Mouse (Mus musculus) kidney, adult 2 months (tissue): ENCODE measurements around the gene Parp9. TPM values are rescaled to one million over a fixed set of nuclear protein-coding genes. Genes with fewer than 3 reads are reported as not detected.
"Not testable (repeated sequence)": the region's sequence is repeated elsewhere in the genome, so short reads cannot be mapped to it uniquely, and the experiment has no call there.

Experiments used
- DNase-seq: peaks from one replicate; pipeline ENCODE4 v3.0.0; 2021
- H3K27ac ChIP-seq: fragments of 200-500 bp; 2 replicates; pipeline ENCODE4 v1.5.1; 2012; ENCODE audit warnings: low read depth, low read length, control low read depth, inconsistent platforms; ENCODE audit not compliant: insufficient read depth
- H3K27me3 ChIP-seq: fragments of 200-500 bp; replicated peaks from 2 replicates; pipeline ENCODE4 v1.6.1; 2012; ENCODE audit warnings: mild to moderate bottlenecking, moderate library complexity, low read length, inconsistent platforms; ENCODE audit not compliant: control insufficient read depth, insufficient read depth
- H3K36me3 ChIP-seq: fragments of 200-500 bp; 2 replicates; pipeline ENCODE4 v1.6.1; 2012; ENCODE audit warnings: mild to moderate bottlenecking, moderate library complexity, low read length, inconsistent platforms; ENCODE audit not compliant: control insufficient read depth, insufficient read depth
- H3K4me1 ChIP-seq: fragments of 200-500 bp; 2 replicates; pipeline ENCODE4 v1.6.1; 2011; ENCODE audit warnings: low read length; ENCODE audit not compliant: control insufficient read depth, insufficient read depth
- H3K4me3 ChIP-seq: fragments of 200-500 bp; 2 replicates; pipeline ENCODE4 v1.5.1; 2011; ENCODE audit warnings: mild to moderate bottlenecking, low read depth, low read length, control low read depth; ENCODE audit not compliant: insufficient read depth
- CTCF ChIP-seq: fragments of 200-500 bp; conservative IDR thresholded peaks from 2 replicates; pipeline ENCODE4 v1.5.1; 2011; ENCODE audit warnings: low read depth, mild to moderate bottlenecking, control low read depth, low read length, moderate library complexity, mixed read lengths; ENCODE audit not compliant: insufficient read depth, insufficient read length
- POLR2A ChIP-seq: fragments of 200-500 bp; IDR thresholded peaks from one replicate; pipeline ENCODE4 v1.6.1; 2011; ENCODE audit warnings: low read depth, low read length, control low read depth
- WGBS: fragments of 180-500 bp; shearing (Covaris S2); methylation state at CpG from one replicate; pipeline ENCODE4 v1.1.7; 2018; 5-methylcytosine and 5-hydroxymethylcytosine counted together
- polyA plus RNA-seq: library from polyadenylated mRNA; depleted of rRNA; stranded (reverse); fragments of >200 nt; gene quantifications from 2 replicates; pipeline ENCODE4 v1.2.3, GENCODE M21; 2012; rRNA removed

The Parp9 gene
- polyA plus RNA-seq, 1 experiment, result 8.0 TPM

- TF ChIP-seq POLR2A (no peak), CTCF (no peak)
- H3K4me1 ChIP-seq, result no peaks in the 10 kb centered on the region
- H3K36me3 ChIP-seq, result no peaks in the 10 kb centered on the region
- no peaks in the 10 kb centered on the region for H3K27me3 ChIP-seq
- no peak overlapping the region for H3K27ac ChIP-seq
- H3K4me3 ChIP-seq, result no peak overlapping the region
- DNase-seq, result no peak
- WGBS, result 83% methylated on average over 3 of the region's 3 CpGs
Measured at GRCm38 (mm10) chr16:35993316-35993715, 55.0 kb downstream of the Parp9 start.

DNA sequence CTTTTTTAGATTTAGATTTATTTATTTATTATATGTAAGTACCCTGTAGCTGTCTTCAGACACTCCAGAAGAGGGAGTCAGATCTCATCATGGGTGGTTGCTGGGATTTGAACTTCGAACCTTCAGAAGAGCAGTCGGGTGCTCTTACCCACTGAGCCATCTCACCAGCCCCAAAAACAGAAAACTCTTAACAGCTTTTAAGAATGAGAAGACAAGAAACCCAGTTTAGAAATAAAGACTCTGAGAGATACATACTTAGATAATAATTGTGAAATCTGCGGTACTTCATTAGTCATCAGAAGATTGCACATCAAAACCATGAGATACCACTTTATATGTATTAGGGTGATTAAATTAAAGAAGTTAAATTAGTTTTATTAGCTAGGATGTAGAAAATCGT is 60.6 kb downstream of the Parp9 start:
- DNase-seq, H3K4me3 ChIP-seq, H3K27me3 ChIP-seq, H3K27ac ChIP-seq, H3K4me1 ChIP-seq, H3K36me3 ChIP-seq: not testable (repeated sequence)
- WGBS, result 87% methylated on average over 4 of the region's 4 CpGs

- H3K36me3 ChIP-seq, result no peaks in the 10 kb centered on the region; the same call in 1 of the 2 replicates
- TF ChIP-seq POLR2A (no peak), CTCF (no peak)
- 93% methylated on average over 3 of the region's 3 CpGs for WGBS
- no peaks in the 10 kb centered on the region for H3K4me1 ChIP-seq
- H3K27me3 ChIP-seq, result no peaks in the 10 kb centered on the region
- DNase-seq, result no peak
- no peak overlapping the region for H3K27ac ChIP-seq
- H3K4me3 ChIP-seq, result no peak overlapping the region
Measured at GRCm38 (mm10) chr16:36008396-36008795, 70.1 kb downstream of the Parp9 start.

GRCm38 (mm10) chr16:36016335-36016734 is 78.1 kb downstream of the Parp9 start:
- WGBS, result 100% methylated on average over 1 of the region's 1 CpGs
- TF ChIP-seq CTCF, result no peak
- H3K27ac ChIP-seq, result no peak overlapping the region
- H3K4me3 ChIP-seq, result no peak overlapping the region
- no peak for DNase-seq
- no peaks in the 10 kb centered on the region for H3K4me1 ChIP-seq
- H3K36me3 ChIP-seq, result peaks cover 4% of the 10 kb centered on the region; the same call in 1 of the 2 replicates
- H3K27me3 ChIP-seq, result no peaks in the 10 kb centered on the region

Other genes starting within 250 kb of the Parp9 start
- 33.3 and 35.1 TPM in 2 replicates for gene Dirc2, start 169.1 kb upstream of the Parp9 start, polyA plus RNA-seq
- gene Hspbap1, start 168.1 kb upstream of the Parp9 start, polyA plus RNA-seq, result 6.2 and 7.0 TPM in 2 replicates
- 3.8 and 5.3 TPM in 2 replicates for gene Parp14, start 66.9 kb upstream of the Parp9 start, polyA plus RNA-seq
- 4.2 and 5.4 TPM in 2 replicates for gene Dtx3l, start 681 bp downstream of the Parp9 start, polyA plus RNA-seq
- 6.2 and 7.3 TPM in 2 replicates for gene Kpna1, start 40.3 kb downstream of the Parp9 start, polyA plus RNA-seq
- gene Wdr5b, start 102.7 kb downstream of the Parp9 start, polyA plus RNA-seq, result 1.8 and 2.1 TPM in 2 replicates
- gene Fam162a, start 133.1 kb downstream of the Parp9 start, polyA plus RNA-seq, result 68.9 and 94.6 TPM in 2 replicates
- 14.8 and 21.3 TPM in 2 replicates for gene Ccdc58, start 133.2 kb downstream of the Parp9 start, polyA plus RNA-seq
- gene Csta1, start 192.8 kb downstream of the Parp9 start, polyA plus RNA-seq, result not detected in 2 replicates
- not detected in 2 replicates for gene Stfa2l1, start 218.3 kb downstream of the Parp9 start, polyA plus RNA-seq
- gene Gm5483, start 245.7 kb downstream of the Parp9 start, polyA plus RNA-seq, result not detected in 2 replicates